Mouse (Mus musculus): ENCODE measurements at regions not wholly inside any gene's neighbourhood (a gene's known extent, or its start where the extent isn't known, plus 50 kb on each side); places are given as distances from the start of the nearest gene placed in this dataset.
"Not testable (repeated sequence)": the region's sequence is repeated elsewhere in the genome, so short reads cannot be mapped to it uniquely, and the experiment has no call there.

DNA sequence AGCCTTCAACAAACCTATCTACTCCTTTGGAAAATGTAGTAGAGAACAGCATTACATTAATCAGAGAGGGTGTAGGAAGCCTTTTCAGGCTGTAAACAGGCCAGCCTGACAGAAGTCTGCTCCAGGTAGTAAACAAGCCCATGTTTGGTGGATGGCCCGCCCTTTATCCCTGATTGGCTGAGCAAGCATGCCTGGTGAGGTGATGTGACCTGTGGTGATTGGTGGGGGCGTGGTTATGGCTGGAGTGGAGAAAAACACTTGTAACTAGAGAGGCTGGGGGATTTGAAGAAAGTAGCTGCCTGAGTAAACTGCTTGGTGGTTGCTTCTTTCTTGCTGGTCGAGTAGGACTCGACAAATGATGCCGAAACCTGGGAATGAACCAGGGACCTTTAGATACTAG, 621.3 kb upstream of the Dsel start:
- not testable (repeated sequence) for DNase-seq (ENCODE audit: low read depth)

DNA sequence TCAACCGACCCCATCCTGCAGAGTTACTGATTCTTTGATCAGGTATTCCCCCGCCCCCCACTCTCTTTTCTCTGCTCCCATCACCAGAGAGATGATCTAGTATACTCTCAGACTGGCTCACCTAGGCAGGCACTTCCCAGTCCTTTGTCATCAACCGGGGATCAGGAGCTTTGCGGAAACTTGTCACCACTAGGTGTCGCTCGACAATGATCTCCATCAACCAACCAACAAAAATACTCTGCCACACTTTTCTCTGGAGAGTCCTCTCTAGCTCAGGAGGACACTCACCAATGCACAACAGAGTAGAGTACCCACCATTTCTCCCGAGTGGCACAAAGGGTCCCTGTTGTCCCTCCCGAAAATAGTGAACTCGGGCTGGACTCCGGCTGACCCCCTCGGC, 591.3 kb upstream of the Dsel start:
- DNase-seq (ENCODE audit: low read depth): peak; percentile 7

DNA sequence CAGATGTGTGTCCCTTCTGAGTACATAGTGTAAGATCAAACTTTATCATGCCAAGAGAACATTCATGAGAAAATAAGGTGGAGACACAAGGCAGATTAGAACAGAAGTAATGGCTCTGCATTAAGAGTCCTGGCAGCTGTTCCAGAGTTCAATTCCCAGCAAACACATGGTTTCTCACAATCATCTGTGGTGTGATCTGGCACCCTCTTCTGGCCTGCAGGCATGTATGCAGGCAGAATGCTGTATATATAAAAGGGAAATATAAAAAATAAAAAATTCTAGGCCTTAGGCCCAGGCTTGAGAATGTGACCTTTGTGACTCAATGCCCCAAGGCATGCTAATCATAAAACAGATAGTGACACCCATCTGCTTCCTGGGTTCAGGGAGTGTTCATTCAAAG, 587.7 kb upstream of the Dsel start:
- DNase-seq (ENCODE audit: low read depth): no peak

DNA sequence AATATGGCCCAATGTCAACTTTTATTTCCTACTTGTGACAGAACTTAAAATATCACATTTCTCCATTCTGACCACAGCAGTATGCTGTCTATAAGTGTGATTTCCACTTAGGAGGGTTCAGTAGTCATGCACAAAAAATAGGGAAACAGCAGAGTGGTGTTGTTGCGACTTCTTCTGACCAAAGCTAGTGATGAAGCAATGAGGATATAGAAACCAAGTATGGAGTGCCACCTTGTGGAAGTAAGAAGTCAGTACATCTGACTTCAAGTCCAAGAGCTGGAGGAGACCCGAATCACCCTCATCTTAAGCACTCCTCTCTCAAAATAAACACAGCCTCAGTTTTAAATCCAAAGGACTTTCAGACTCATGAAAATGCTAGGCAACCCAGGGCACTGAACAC, 586.9 kb upstream of the Dsel start:
- DNase-seq (ENCODE audit: low read depth): no peak

DNA sequence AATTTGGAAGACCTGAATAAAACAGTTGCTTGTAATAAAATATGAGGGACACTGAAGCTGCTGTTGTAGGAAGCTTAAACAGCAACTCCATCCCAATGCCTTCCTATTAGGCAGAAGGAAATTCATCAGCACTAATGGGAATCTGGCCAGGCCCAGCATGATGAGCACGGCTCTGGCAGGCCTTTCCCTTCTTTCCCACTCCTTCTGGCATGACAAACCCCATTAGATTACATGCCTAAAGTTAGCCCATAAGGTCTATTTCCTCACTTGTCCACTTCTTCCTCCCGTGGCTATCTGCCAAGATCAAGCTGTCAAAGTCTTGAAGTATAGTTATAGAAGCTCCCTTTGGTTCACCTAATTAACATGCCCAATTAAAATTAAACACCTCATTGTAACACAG, 574.4 kb upstream of the Dsel start:
- DNase-seq (ENCODE audit: low read depth): no peak

DNA sequence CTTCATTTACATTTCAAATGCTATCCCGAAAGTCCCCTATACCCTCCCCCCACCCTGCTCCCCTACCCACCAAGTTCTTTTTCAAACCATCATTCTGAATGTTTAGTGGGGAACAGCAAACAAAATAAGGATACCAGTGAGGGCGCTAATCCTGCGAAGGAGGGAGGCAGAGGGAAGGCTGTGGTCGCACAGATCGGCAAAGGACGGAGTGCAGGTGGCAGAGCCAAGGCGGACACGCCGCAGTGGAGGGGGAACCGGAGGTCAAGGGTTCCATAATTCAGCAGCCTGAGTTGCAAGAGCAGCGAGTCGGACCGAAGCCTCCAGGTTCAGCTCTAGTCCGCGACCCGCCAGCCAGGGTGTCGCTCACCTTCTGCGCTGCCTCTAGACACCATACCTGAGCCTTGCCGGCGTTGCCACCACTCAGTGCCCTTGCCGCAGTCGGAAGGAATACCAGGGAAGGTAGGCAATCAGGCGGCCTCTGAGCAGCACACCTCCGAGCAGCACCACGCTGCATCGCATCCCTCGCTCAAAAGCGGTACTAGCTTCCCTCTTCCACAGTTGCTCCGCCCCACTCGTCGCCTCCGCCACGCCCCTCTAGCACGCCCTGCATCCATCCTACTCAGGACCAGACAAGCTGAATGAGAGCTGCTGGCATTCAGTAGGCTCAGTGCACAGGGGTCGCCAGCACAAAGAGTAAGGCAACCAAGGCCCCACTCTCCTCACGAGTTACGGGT, 551.8 kb upstream of the Dsel start:
- DNase-seq (ENCODE audit: low read depth): no peak

DNA sequence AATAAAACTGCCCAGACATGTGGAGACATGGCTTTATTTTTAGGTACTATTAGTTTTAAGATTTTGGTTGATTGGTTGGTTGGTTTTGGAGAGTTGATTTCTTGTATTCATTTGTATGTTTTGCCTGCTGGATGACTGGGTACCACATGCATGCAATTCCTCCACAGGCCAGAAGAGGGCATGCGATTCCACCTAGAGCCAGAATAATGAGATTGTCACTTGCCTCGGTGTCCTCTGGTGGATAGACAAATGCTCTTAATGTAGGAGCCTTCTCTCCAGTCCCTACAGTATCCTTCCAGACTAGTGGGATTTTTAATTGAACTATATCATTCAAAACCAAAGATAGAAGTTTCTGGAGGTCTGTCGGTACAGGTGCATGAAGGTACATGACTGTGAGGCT, 524.1 kb upstream of the Dsel start:
- DNase-seq (ENCODE audit: low read depth): no peak

DNA sequence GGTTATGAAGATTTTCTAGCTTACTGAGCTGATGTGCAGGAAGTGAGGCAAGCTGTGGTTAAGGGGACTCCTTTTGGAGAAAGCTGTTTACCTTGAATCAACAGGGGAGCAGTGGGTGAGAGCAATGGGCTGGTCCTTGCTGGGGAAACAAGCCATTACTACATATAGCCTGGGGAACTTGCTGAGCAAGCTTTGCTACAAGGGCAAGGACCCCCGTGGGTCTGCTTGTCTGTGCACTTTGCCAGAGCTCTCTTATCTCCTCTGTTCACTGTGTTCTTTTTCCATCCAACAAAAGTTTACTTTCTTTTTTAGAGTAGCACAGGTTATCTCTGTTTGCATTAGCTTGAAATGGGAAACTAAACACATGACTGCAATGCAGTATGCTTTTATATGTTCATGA, 519.3 kb upstream of the Dsel start:
- DNase-seq (ENCODE audit: low read depth): no peak

DNA sequence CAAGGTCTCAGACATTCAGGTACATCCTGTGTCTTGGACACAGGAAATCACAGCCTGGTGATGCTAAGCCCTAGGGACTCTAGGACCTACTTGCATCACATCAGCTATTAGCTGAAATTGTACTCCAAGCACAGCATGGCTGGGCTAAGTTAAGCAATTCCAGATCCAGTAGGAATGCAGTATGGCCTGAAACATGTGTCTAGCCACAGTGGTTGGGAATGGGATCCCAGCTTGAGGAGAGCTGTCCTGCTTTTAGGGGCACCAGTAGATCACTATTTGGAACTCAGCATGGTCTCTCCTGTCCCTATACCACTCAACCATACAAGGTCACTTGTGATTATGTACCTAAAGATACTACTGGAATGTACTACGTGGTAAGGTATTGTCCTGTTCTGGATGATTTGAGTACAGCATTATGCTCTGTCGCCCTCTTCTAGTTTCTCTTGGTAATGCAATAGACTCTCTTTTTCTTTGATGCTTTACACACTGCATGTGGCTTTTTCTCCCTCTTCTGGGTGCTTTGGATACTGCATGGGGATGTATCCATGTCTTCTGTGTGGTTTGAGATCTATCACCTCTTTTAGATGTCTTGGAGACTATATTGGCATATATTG, 515.0 kb upstream of the Dsel start:
- no peak for DNase-seq (ENCODE audit: low read depth)

DNA sequence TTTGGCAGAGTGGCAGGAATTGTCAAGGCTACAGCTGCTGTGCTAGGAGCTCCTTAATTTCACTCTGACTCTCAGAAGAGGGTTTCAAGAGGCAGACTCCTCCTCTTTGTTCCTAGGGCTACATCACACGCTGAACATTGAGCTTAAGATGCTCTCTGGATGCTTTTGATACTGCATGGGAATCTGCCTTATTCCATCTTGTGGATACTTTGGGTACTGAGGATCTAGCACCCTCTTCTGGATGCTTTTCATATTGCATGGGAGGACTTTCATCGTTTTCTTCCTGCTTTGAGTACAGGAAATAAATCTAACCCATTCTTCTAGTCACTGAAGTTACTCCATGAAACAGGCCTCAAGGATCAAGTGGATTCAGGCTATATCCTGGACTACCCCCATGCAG, 513.9 kb upstream of the Dsel start:
- DNase-seq (ENCODE audit: low read depth): peak; percentile 3

DNA sequence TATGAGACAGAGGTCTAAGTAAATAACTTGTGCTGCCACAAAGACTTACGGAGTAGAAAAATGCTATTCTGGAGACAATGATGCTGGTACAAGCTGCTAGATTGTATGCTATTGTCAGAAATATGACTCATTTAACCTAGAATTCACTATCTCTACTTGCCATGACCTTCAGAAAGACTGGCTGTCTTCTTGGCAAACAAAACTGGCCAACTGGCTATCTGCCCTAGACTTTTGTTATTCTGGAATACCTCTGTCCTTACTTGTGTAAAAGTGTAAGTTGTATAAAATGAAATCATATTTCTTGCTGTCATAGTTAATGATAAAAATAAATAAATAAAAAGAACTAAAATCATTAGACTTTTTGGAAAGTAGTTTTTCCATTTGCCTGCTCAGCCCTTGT, 491.1 kb upstream of the Dsel start:
- no peak for DNase-seq (ENCODE audit: low read depth)

Data from c-Kit-positive CD71-positive TER-119-negative erythroid progenitor cells, embryonic 14.5 days (primary cell).